Mouse (Mus musculus) liver, adult 2 months (tissue): Measurements from ENCODE around the gene 4930469K13Rik.

Experiments used
- CTCF ChIP-seq: fragments of 200-500 bp; IDR thresholded peaks from 2 replicates; pipeline ENCODE4 v1.5.1; 2011; ENCODE audit warnings: low read depth, low read length, control low read depth
- POLR2A ChIP-seq: fragments of 200-500 bp; IDR thresholded peaks from 2 replicates; pipeline ENCODE4 v1.6.1; 2011; ENCODE audit warnings: low read length, control low read depth; ENCODE audit not compliant: insufficient read depth; ENCODE audit errors: extremely low read depth

DNA sequence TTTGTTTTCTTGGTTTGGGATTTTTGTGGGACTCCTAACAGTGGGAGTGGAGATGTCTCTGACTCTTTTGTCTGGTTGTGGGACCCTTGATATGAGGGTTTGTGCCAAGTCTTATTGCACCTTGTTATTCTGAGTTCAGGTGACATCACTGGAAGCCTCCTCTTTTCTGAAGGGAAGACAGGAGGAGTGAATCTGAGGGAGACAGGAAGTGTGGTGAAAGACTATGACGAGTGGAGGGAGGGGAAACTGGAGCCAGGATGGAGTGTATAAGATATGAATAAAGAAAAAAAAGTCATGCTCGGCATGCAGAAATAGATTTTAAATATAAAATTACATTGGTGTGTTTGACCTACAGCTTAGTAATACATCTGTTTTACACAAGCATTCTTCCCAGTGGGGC is 13.7 kb downstream of the 4930469K13Rik start:
- TF ChIP-seq CTCF (no peak), POLR2A (no peak)
